Mouse (Mus musculus): ENCODE measurements around the gene Fuk. TPM values are rescaled to one million over a fixed set of nuclear protein-coding genes. Genes with fewer than 3 reads are reported as not detected.

Gene Fuk
- polyA plus RNA-seq, 1 experiment from 2014 or later: 4.3 TPM

- peak overlapping the region; percentile 85 for H3K27ac ChIP-seq (ENCODE audit: low read depth, low read length)
- H3K9me3 ChIP-seq (ENCODE audit: control insufficient read depth, low read length): no peaks in the 10 kb centered on the region
- H3K4me2 ChIP-seq: peak overlapping the region; percentile 86
- peak; percentile 92 for DNase-seq (ENCODE audit: low spot score, missing footprints)
- no peak for ATAC-seq (ENCODE audit: low FRiP score)
- 15% methylated on average over 17 of the region's 17 CpGs for WGBS
- H3K36me3 ChIP-seq (ENCODE audit: control insufficient read depth, insufficient read depth, low read length): peaks cover 22% of the 10 kb centered on the region
- peaks cover 13% of the 10 kb centered on the region for H3K4me1 ChIP-seq (ENCODE audit: control insufficient read depth, insufficient read depth, low read length)
- no peaks in the 10 kb centered on the region for H3K27me3 ChIP-seq (ENCODE audit: control insufficient read depth, insufficient read depth, low read length)
- peak overlapping the region; percentile 96 for H3K4me3 ChIP-seq (ENCODE audit: low read depth, low read length)
- peak overlapping the region; percentile 97 for H3K9ac ChIP-seq (ENCODE audit: low read length)
Measured at GRCm38 (mm10) chr8:110845821-110846404, 56.4 kb downstream of the Fuk start.

- H3K27ac ChIP-seq (ENCODE audit: low read depth, low read length): no peak overlapping the region
- H3K4me3 ChIP-seq (ENCODE audit: low read depth, low read length): no peak overlapping the region
- ATAC-seq (ENCODE audit: low FRiP score) (no peak), DNase-seq (ENCODE audit: low spot score, missing footprints) (no peak)
- H3K4me1 ChIP-seq (ENCODE audit: control insufficient read depth, insufficient read depth, low read length): peaks cover 13% of the 10 kb centered on the region
- no peak overlapping the region for H3K9ac ChIP-seq (ENCODE audit: low read length)
- H3K4me2 ChIP-seq: no peak overlapping the region; the same call in 1 of the 2 replicates
- H3K27me3 ChIP-seq (ENCODE audit: control insufficient read depth, insufficient read depth, low read length): no peaks in the 10 kb centered on the region
- WGBS: 89% methylated on average over 3 of the region's 3 CpGs
- H3K36me3 ChIP-seq (ENCODE audit: control insufficient read depth, insufficient read depth, low read length): peaks cover 29% of the 10 kb centered on the region
- H3K9me3 ChIP-seq (ENCODE audit: control insufficient read depth, low read length): no peaks in the 10 kb centered on the region
Measured at GRCm38 (mm10) chr8:110844941-110845340, 57.3 kb downstream of the Fuk start.

- no peaks in the 10 kb centered on the region for H3K27me3 ChIP-seq (ENCODE audit: control insufficient read depth, insufficient read depth, low read length)
- WGBS: 89% methylated on average over 5 of the region's 5 CpGs
- no peaks in the 10 kb centered on the region for H3K9me3 ChIP-seq (ENCODE audit: control insufficient read depth, low read length)
- H3K36me3 ChIP-seq (ENCODE audit: control insufficient read depth, insufficient read depth, low read length): peaks cover 35% of the 10 kb centered on the region
- H3K4me1 ChIP-seq (ENCODE audit: control insufficient read depth, insufficient read depth, low read length): peaks cover 13% of the 10 kb centered on the region
- no peak overlapping the region for H3K4me3 ChIP-seq (ENCODE audit: low read depth, low read length)
- no peak overlapping the region for H3K9ac ChIP-seq (ENCODE audit: low read length)
- DNase-seq (ENCODE audit: low spot score, missing footprints) (no peak), ATAC-seq (ENCODE audit: low FRiP score) (no peak)
- no peak overlapping the region for H3K4me2 ChIP-seq
- no peak overlapping the region for H3K27ac ChIP-seq (ENCODE audit: low read depth, low read length)
Measured at GRCm38 (mm10) chr8:110843207-110843606, 59.1 kb downstream of the Fuk start.

GRCm38 (mm10) chr8:110842012-110842574 is 60.2 kb downstream of the Fuk start:
- Histone ChIP-seq H3K4me1 (ENCODE audit: control insufficient read depth, insufficient read depth, low read length) (peaks cover 6% of the 10 kb centered on the region), H3K9me3 (ENCODE audit: control insufficient read depth, low read length) (no peaks in the 10 kb centered on the region), H3K27ac (ENCODE audit: low read depth, low read length) (no peak overlapping the region), H3K4me3 (ENCODE audit: low read depth, low read length) (no peak overlapping the region), H3K27me3 (ENCODE audit: control insufficient read depth, insufficient read depth, low read length) (no peaks in the 10 kb centered on the region), H3K36me3 (ENCODE audit: control insufficient read depth, insufficient read depth, low read length) (peaks cover 44% of the 10 kb centered on the region), H3K4me2 (no peak overlapping the region), H3K9ac (ENCODE audit: low read length) (no peak overlapping the region)
- ATAC-seq (ENCODE audit: low FRiP score) (no peak), DNase-seq (ENCODE audit: low spot score, missing footprints) (no peak)
- WGBS: 95% methylated on average over 3 of the region's 3 CpGs

Other genes starting within 250 kb of the Fuk start
- 7.4 and 9.6 TPM in 2 replicates for gene Mtss1l, start 181.0 kb downstream of the Fuk start, polyA plus RNA-seq (2014; fragmentation: Nextera tagmentation; extraction: Ambion mirVana)
- 0.38 and 0.81 TPM in 2 replicates for gene Il34, start 96.6 kb downstream of the Fuk start, polyA plus RNA-seq (2014; fragmentation: Nextera tagmentation; extraction: Ambion mirVana)
- gene Cog4, start 55.9 kb downstream of the Fuk start, polyA plus RNA-seq (2014; fragmentation: Nextera tagmentation; extraction: Ambion mirVana): 65.3 and 70.0 TPM in 2 replicates
- 203 and 205 TPM in 2 replicates for gene Sf3b3, start 55.7 kb downstream of the Fuk start, polyA plus RNA-seq (2014; fragmentation: Nextera tagmentation; extraction: Ambion mirVana)
- gene St3gal2, start 17.4 kb upstream of the Fuk start, polyA plus RNA-seq (2014; fragmentation: Nextera tagmentation; extraction: Ambion mirVana): 11.2 and 11.3 TPM in 2 replicates
- gene Ddx19a, start 95.3 kb upstream of the Fuk start, polyA plus RNA-seq (2014; fragmentation: Nextera tagmentation; extraction: Ambion mirVana): 32.8 and 33.4 TPM in 2 replicates
- gene Ddx19b, start 129.3 kb upstream of the Fuk start, polyA plus RNA-seq (2014; fragmentation: Nextera tagmentation; extraction: Ambion mirVana): 7.9 and 8.3 TPM in 2 replicates
- 73.2 and 79.9 TPM in 2 replicates for gene Aars, start 130.7 kb upstream of the Fuk start, polyA plus RNA-seq (2014; fragmentation: Nextera tagmentation; extraction: Ambion mirVana)
- 8.4 and 10.8 TPM in 2 replicates for gene Exosc6, start 153.9 kb upstream of the Fuk start, polyA plus RNA-seq (2014; fragmentation: Nextera tagmentation; extraction: Ambion mirVana)
- gene Clec18a, start 189.9 kb upstream of the Fuk start, polyA plus RNA-seq (2014; fragmentation: Nextera tagmentation; extraction: Ambion mirVana): 0.41 and 0.77 TPM in 2 replicates
- gene Pdpr, start 192.1 kb upstream of the Fuk start, polyA plus RNA-seq (2014; fragmentation: Nextera tagmentation; extraction: Ambion mirVana): 5.0 and 7.1 TPM in 2 replicates

All from midbrain, embryonic 11.5 days (tissue).